Mouse (Mus musculus): Measurements from ENCODE around the gene Ipo7.

Gene Ipo7

GRCm38 (mm10) chr7:110100854-110101253 is 82.8 kb downstream of the Ipo7 start:
- no peak for DNase-seq (ENCODE audit: low spot score in 2 of 2)

- no peak for DNase-seq (ENCODE audit: low spot score in 2 of 2)
These were observed 83.2 kb downstream of the Ipo7 start for GRCm38 (mm10) chr7:110101266-110101665.

GRCm38 (mm10) chr7:110105041-110105440 is 87.0 kb downstream of the Ipo7 start:
- DNase-seq (ENCODE audit: low spot score in 2 of 2): no peak
